Mouse (Mus musculus): ENCODE data around the gene Alkbh6. TPM values are rescaled to one million over a fixed set of nuclear protein-coding genes. Genes with fewer than 3 reads are reported as not detected.

Alkbh6 gene
- polyA plus RNA-seq (2015; fragmentation: Nextera tagmentation; extraction: Ambion mirVana), result 68.8 and 70.6 TPM in 2 replicates

GRCm38 (mm10) chr7:30308076-30309005 is at the start of gene Alkbh6:
Alkbh6 (plus strand) TSS chr7:30308717.
- H3K4me3 ChIP-seq (ENCODE audit: low read length), result peak within 1 kb of the TSS; percentile 67
- H3K27ac ChIP-seq (ENCODE audit: low read length), result peak within 1 kb of the TSS; percentile 79
- H3K9me3 ChIP-seq (ENCODE audit: control insufficient read depth, low read length), result no peaks in the 10 kb centered on the region
- H3K27me3 ChIP-seq (replicated peaks; ENCODE audit: control insufficient read depth, insufficient read depth, low read length), result no peaks in the 10 kb centered on the region
- H3K4me2 ChIP-seq (ENCODE audit: low read depth, low read length), result peak within 1 kb of the TSS; percentile 84
- peak; percentile 100 for ATAC-seq
- 4% methylated on average over 27 of the region's 27 CpGs for WGBS
- H3K4me1 ChIP-seq (ENCODE audit: control insufficient read depth, insufficient read depth, low read length), result peaks cover 14% of the 10 kb centered on the region
- peak within 1 kb of the TSS; percentile 69 for H3K9ac ChIP-seq (ENCODE audit: low read depth, low read length)
- no peaks in the 10 kb centered on the region for H3K36me3 ChIP-seq (ENCODE audit: control insufficient read depth, insufficient read depth, low read length)

- Histone ChIP-seq H3K36me3 (ENCODE audit: control insufficient read depth, insufficient read depth, low read length) (0 out of 2 replicates have a peak, but pooled peaks cover 4% of the 10 kb centered on the region), H3K27me3 (replicated peaks; ENCODE audit: control insufficient read depth, insufficient read depth, low read length) (no peaks in the 10 kb centered on the region), H3K9ac (ENCODE audit: low read depth, low read length) (no peak overlapping the region), H3K4me1 (ENCODE audit: control insufficient read depth, insufficient read depth, low read length) (no peaks in the 10 kb centered on the region), H3K4me3 (ENCODE audit: low read length) (no peak overlapping the region), H3K4me2 (ENCODE audit: low read depth, low read length) (no peak overlapping the region), H3K9me3 (ENCODE audit: control insufficient read depth, low read length) (no peaks in the 10 kb centered on the region), H3K27ac (ENCODE audit: low read length) (no peak overlapping the region)
- WGBS, result 60% methylated on average over 2 of the region's 2 CpGs
- no peak for ATAC-seq
Observed at GRCm38 (mm10) chr7:30265041-30265440, 43.5 kb upstream of the Alkbh6 start.

GRCm38 (mm10) chr7:30265531-30265930 is 43.0 kb upstream of the Alkbh6 start:
- H3K27me3 ChIP-seq (replicated peaks; ENCODE audit: control insufficient read depth, insufficient read depth, low read length), result no peaks in the 10 kb centered on the region
- no peaks in the 10 kb centered on the region for H3K9me3 ChIP-seq (ENCODE audit: control insufficient read depth, low read length)
- ATAC-seq, result no peak
- no peak overlapping the region for H3K9ac ChIP-seq (ENCODE audit: low read depth, low read length)
- 0 out of 2 replicates have a peak, but pooled peaks cover 4% of the 10 kb centered on the region for H3K36me3 ChIP-seq (ENCODE audit: control insufficient read depth, insufficient read depth, low read length)
- no peak overlapping the region for H3K4me2 ChIP-seq (ENCODE audit: low read depth, low read length)
- WGBS, result 88% methylated on average over 5 of the region's 5 CpGs
- no peaks in the 10 kb centered on the region for H3K4me1 ChIP-seq (ENCODE audit: control insufficient read depth, insufficient read depth, low read length)
- no peak overlapping the region for H3K4me3 ChIP-seq (ENCODE audit: low read length)
- no peak overlapping the region for H3K27ac ChIP-seq (ENCODE audit: low read length)

- Histone ChIP-seq H3K4me2 (ENCODE audit: low read depth, low read length) (no peak overlapping the region), H3K27me3 (replicated peaks; ENCODE audit: control insufficient read depth, insufficient read depth, low read length) (no peaks in the 10 kb centered on the region), H3K4me1 (ENCODE audit: control insufficient read depth, insufficient read depth, low read length) (no peaks in the 10 kb centered on the region), H3K27ac (ENCODE audit: low read length) (no peak overlapping the region), H3K9ac (ENCODE audit: low read depth, low read length) (no peak overlapping the region), H3K36me3 (ENCODE audit: control insufficient read depth, insufficient read depth, low read length) (0 out of 2 replicates have a peak, but pooled peaks cover 4% of the 10 kb centered on the region), H3K4me3 (ENCODE audit: low read length) (no peak overlapping the region), H3K9me3 (ENCODE audit: control insufficient read depth, low read length) (no peaks in the 10 kb centered on the region)
- no peak for ATAC-seq
- 93% methylated on average over 7 of the region's 7 CpGs for WGBS
Observed at GRCm38 (mm10) chr7:30265935-30266334, 42.6 kb upstream of the Alkbh6 start.

DNA sequence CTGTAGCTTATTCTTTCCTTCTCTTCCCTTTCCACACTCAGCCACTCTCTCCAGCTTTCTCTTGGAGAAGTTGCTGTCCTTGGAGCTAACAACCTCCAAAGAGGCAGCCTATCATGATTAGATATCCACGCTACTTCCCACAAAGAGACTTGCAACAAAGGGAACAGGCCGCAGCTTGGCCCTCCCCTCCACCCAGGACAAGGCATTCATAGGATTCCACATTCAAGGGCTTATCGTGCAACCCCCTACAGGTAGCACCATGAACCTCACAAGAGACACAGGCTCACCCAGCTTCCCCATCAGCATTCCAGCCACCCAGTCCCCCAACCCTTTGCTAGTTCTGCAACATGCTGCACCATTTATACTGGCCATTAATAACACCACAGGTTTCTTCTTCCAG is 41.7 kb upstream of the Alkbh6 start:
- Histone ChIP-seq H3K4me1 (ENCODE audit: control insufficient read depth, insufficient read depth, low read length) (no peaks in the 10 kb centered on the region), H3K36me3 (ENCODE audit: control insufficient read depth, insufficient read depth, low read length) (0 out of 2 replicates have a peak, but pooled peaks cover 4% of the 10 kb centered on the region), H3K4me2 (ENCODE audit: low read depth, low read length) (no peak overlapping the region), H3K27ac (ENCODE audit: low read length) (no peak overlapping the region), H3K9ac (ENCODE audit: low read depth, low read length) (no peak overlapping the region), H3K9me3 (ENCODE audit: control insufficient read depth, low read length) (no peaks in the 10 kb centered on the region), H3K4me3 (ENCODE audit: low read length) (no peak overlapping the region), H3K27me3 (replicated peaks; ENCODE audit: control insufficient read depth, insufficient read depth, low read length) (no peaks in the 10 kb centered on the region)
- WGBS, result 79% methylated on average over 3 of the region's 3 CpGs
- ATAC-seq, result no peak

- Histone ChIP-seq H3K4me3 (ENCODE audit: low read length) (no peak overlapping the region), H3K27ac (ENCODE audit: low read length) (no peak overlapping the region), H3K9ac (ENCODE audit: low read depth, low read length) (no peak overlapping the region), H3K4me1 (ENCODE audit: control insufficient read depth, insufficient read depth, low read length) (no peaks in the 10 kb centered on the region), H3K36me3 (ENCODE audit: control insufficient read depth, insufficient read depth, low read length) (no peaks in the 10 kb centered on the region), H3K27me3 (replicated peaks; ENCODE audit: control insufficient read depth, insufficient read depth, low read length) (no peaks in the 10 kb centered on the region), H3K9me3 (ENCODE audit: control insufficient read depth, low read length) (no peaks in the 10 kb centered on the region), H3K4me2 (ENCODE audit: low read depth, low read length) (no peak overlapping the region)
- WGBS, result 84% methylated on average over 4 of the region's 4 CpGs
- no peak for ATAC-seq
Observed at GRCm38 (mm10) chr7:30269641-30270040, 38.9 kb upstream of the Alkbh6 start.

- H3K9me3 ChIP-seq (ENCODE audit: control insufficient read depth, low read length), result no peaks in the 10 kb centered on the region
- no peak overlapping the region for H3K4me3 ChIP-seq (ENCODE audit: low read length)
- no peaks in the 10 kb centered on the region for H3K36me3 ChIP-seq (ENCODE audit: control insufficient read depth, insufficient read depth, low read length)
- no peak overlapping the region for H3K9ac ChIP-seq (ENCODE audit: low read depth, low read length)
- no peak overlapping the region for H3K4me2 ChIP-seq (ENCODE audit: low read depth, low read length)
- peaks cover 3% of the 10 kb centered on the region; the same call in 1 of the 2 replicates for H3K4me1 ChIP-seq (ENCODE audit: control insufficient read depth, insufficient read depth, low read length)
- H3K27me3 ChIP-seq (replicated peaks; ENCODE audit: control insufficient read depth, insufficient read depth, low read length), result no peaks in the 10 kb centered on the region
- no peak overlapping the region for H3K27ac ChIP-seq (ENCODE audit: low read length)
- no peak for ATAC-seq
- WGBS, result 53% methylated on average over 6 of the region's 6 CpGs
Observed at GRCm38 (mm10) chr7:30274383-30274782, 34.1 kb upstream of the Alkbh6 start.

DNA sequence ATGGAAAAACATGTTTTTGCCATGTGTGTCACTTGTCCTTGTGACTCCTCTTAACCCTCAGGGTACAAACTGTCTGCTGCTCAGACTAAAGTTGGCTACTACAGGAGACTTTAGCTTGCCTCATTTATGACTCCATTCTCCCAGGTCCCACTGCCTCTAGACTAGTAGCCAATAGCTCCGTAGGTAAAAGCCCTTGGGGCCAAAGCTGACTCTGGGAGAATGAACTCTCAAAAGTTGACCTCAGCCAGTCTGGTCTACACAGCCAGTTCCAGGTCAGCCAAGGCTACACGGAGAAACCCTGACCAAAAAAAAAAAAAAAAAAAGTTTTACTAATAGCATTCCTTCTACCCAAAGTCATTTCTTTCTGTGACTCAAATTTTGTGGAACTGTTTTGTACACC is 29.6 kb upstream of the Alkbh6 start:
- no peaks in the 10 kb centered on the region for H3K27me3 ChIP-seq (replicated peaks; ENCODE audit: control insufficient read depth, insufficient read depth, low read length)
- no peaks in the 10 kb centered on the region for H3K9me3 ChIP-seq (ENCODE audit: control insufficient read depth, low read length)
- H3K4me2 ChIP-seq (ENCODE audit: low read depth, low read length), result no peak overlapping the region
- no peak overlapping the region for H3K27ac ChIP-seq (ENCODE audit: low read length)
- ATAC-seq, result no peak
- H3K36me3 ChIP-seq (ENCODE audit: control insufficient read depth, insufficient read depth, low read length), result no peaks in the 10 kb centered on the region
- 55% methylated on average over 2 of the region's 2 CpGs for WGBS
- H3K4me3 ChIP-seq (ENCODE audit: low read length), result no peak overlapping the region
- no peak overlapping the region for H3K9ac ChIP-seq (ENCODE audit: low read depth, low read length)
- H3K4me1 ChIP-seq (ENCODE audit: control insufficient read depth, insufficient read depth, low read length), result peaks cover 7% of the 10 kb centered on the region; the same call in 1 of the 2 replicates

- Histone ChIP-seq H3K9ac (ENCODE audit: low read depth, low read length) (peak overlapping the region; percentile 73; the same call in 1 of the 2 replicates), H3K27me3 (replicated peaks; ENCODE audit: control insufficient read depth, insufficient read depth, low read length) (no peaks in the 10 kb centered on the region), H3K9me3 (ENCODE audit: control insufficient read depth, low read length) (no peaks in the 10 kb centered on the region), H3K36me3 (ENCODE audit: control insufficient read depth, insufficient read depth, low read length) (no peaks in the 10 kb centered on the region), H3K27ac (ENCODE audit: low read length) (peak overlapping the region; percentile 99; the same call in 1 of the 2 replicates), H3K4me1 (ENCODE audit: control insufficient read depth, insufficient read depth, low read length) (peaks cover 7% of the 10 kb centered on the region; the same call in 1 of the 2 replicates), H3K4me2 (ENCODE audit: low read depth, low read length) (peak overlapping the region; percentile 93), H3K4me3 (ENCODE audit: low read length) (peak overlapping the region; percentile 82)
- under 1% methylated on average over 6 of the region's 6 CpGs for WGBS
- ATAC-seq, result peak; percentile 31; the same call in 1 of the 2 replicates
Observed at GRCm38 (mm10) chr7:30279536-30279935, 29.0 kb upstream of the Alkbh6 start.
